Mouse (Mus musculus) gastrocnemius, postnatal 10 days (tissue): Measurements from ENCODE around the gene Obscn. TPM values are rescaled to one million over a fixed set of nuclear protein-coding genes. Genes with fewer than 3 reads are reported as not detected.

Experiments
- microRNA-seq, 2 experiments: library from miRNA; unstranded; fragments of <30 nt; microRNA quantifications; one replicate each; pipeline ENCODE4 v1.2.0; 2021
- total RNA-seq, 2 experiments: library from RNA; stranded (reverse); gene quantifications; 2 replicates each; pipeline ENCODE4 v1.2.3; 2021

The Obscn gene
- total RNA-seq, 2 experiments from 2014 or later: 664 to 666 TPM

Small RNA genes within 50 kb of the gene (microRNA-seq; reads per million reads assigned to microRNA genes)
- 0 reads per million in 2 experiments for gene Gm44313

Other genes with a start within 250 kb of the Obscn start
- 1 to 10 TPM; 6.0 to 6.5 TPM for gene Zfp39, start 232.2 kb downstream of the Obscn start, total RNA-seq
- gene Btnl10, start 218.5 kb downstream of the Obscn start, total RNA-seq: 1 to 10 TPM in 1 of 2 experiments, not detected in 1; 1.1 TPM
- gene Rnf187, start 197.5 kb downstream of the Obscn start, total RNA-seq: 100 to 1,000 TPM; 160 to 172 TPM
- 1 to 10 TPM; 7.3 to 8.0 TPM for gene Hist3h2ba, start 187.5 kb downstream of the Obscn start, total RNA-seq
- 10 to 100 TPM; 25.1 to 25.6 TPM for gene Hist3h2a, start 181.7 kb downstream of the Obscn start, total RNA-seq
- gene Trim17, start 181.7 kb downstream of the Obscn start, total RNA-seq: under 1 TPM; 0.14 TPM
- 10 to 100 TPM; 11.1 to 15.4 TPM for gene Trim11, start 158.3 kb downstream of the Obscn start, total RNA-seq
- gene Iba57, start 27.3 kb upstream of the Obscn start, total RNA-seq: 10 to 100 TPM in 1 of 2 experiments, 1 to 10 TPM in 1; 9.4 to 10.6 TPM
- 1 to 10 TPM in 1 of 2 experiments, under 1 TPM in 1; 0.78 to 1.2 TPM for gene Gjc2, start 46.8 kb upstream of the Obscn start, total RNA-seq
- 10 to 100 TPM; 20.8 to 22.0 TPM for gene Guk1, start 55.8 kb upstream of the Obscn start, total RNA-seq
- 10 to 100 TPM; 36.7 to 38.0 TPM for gene Mrpl55, start 66.1 kb upstream of the Obscn start, total RNA-seq
- gene 2310033P09Rik, start 71.9 kb upstream of the Obscn start, total RNA-seq: 1 to 10 TPM; 6.1 to 6.3 TPM
- gene Arf1, start 91.9 kb upstream of the Obscn start, total RNA-seq: 100 to 1,000 TPM; 222 to 228 TPM
- gene Wnt3a, start 154.3 kb upstream of the Obscn start, total RNA-seq: not detected
- 10 to 100 TPM; 11.1 to 11.8 TPM for gene Wnt9a, start 170.5 kb upstream of the Obscn start, total RNA-seq
- gene Prss38, start 239.3 kb upstream of the Obscn start, total RNA-seq: not detected